Mouse (Mus musculus) heart, adult 8-10 months (tissue): ENCODE measurements around the gene Ctsl. TPM values are rescaled to one million over a fixed set of nuclear protein-coding genes. Genes with fewer than 3 reads are reported as not detected.

Experiments used
- DNase-seq: peaks from one replicate; pipeline ENCODE4 v3.0.0; 2022; ENCODE audit warnings: low spot score
- total RNA-seq, 4 experiments: library from RNA; stranded (reverse); gene quantifications; 2 replicates each; pipeline ENCODE4 v1.2.4; 2022

Gene Ctsl
- total RNA-seq, 4 experiments from 2014 or later: 187 to 292 (median 203) TPM

- DNase-seq: no peak
Measured at GRCm38 (mm10) chr13:64373695-64374094, 3.0 kb upstream of the Ctsl start.

- no peak for DNase-seq
Measured at GRCm38 (mm10) chr13:64369805-64370172, 901 bp downstream of the Ctsl start.

- DNase-seq: no peak
Measured at GRCm38 (mm10) chr13:64368596-64368995, 2.1 kb downstream of the Ctsl start.

GRCm38 (mm10) chr13:64367615-64368014, 3.1 kb downstream of the Ctsl start:
- no peak for DNase-seq

- no peak for DNase-seq
Measured at GRCm38 (mm10) chr13:64365326-64365725, 5.4 kb downstream of the Ctsl start.

- DNase-seq: no peak
Measured at GRCm38 (mm10) chr13:64364258-64364657, 6.4 kb downstream of the Ctsl start.

- DNase-seq: no peak
Measured at GRCm38 (mm10) chr13:64362139-64362538, 8.6 kb downstream of the Ctsl start.

GRCm38 (mm10) chr13:64361020-64361419, 9.7 kb downstream of the Ctsl start:
- DNase-seq: no peak

GRCm38 (mm10) chr13:64359702-64360101, 11.0 kb downstream of the Ctsl start:
- DNase-seq: no peak

GRCm38 (mm10) chr13:64358476-64358875, 12.2 kb downstream of the Ctsl start:
- DNase-seq: no peak

- no peak for DNase-seq
Measured at GRCm38 (mm10) chr13:64357389-64357788, 13.3 kb downstream of the Ctsl start.

- DNase-seq: no peak
Measured at GRCm38 (mm10) chr13:64349474-64349873, 21.2 kb downstream of the Ctsl start.

GRCm38 (mm10) chr13:64344082-64344501, 26.6 kb downstream of the Ctsl start:
- peak; percentile 31 for DNase-seq

GRCm38 (mm10) chr13:64343598-64343997, 27.1 kb downstream of the Ctsl start:
- DNase-seq: no peak

- DNase-seq: no peak
Measured at GRCm38 (mm10) chr13:64335546-64336132, 35.1 kb downstream of the Ctsl start.

GRCm38 (mm10) chr13:64333102-64333501, 37.6 kb downstream of the Ctsl start:
- no peak for DNase-seq

- DNase-seq: no peak
Measured at GRCm38 (mm10) chr13:64332321-64332720, 38.4 kb downstream of the Ctsl start.

- DNase-seq: no peak
Measured at GRCm38 (mm10) chr13:64322561-64323281, 48.0 kb downstream of the Ctsl start.

GRCm38 (mm10) chr13:64320334-64320733, 50.4 kb downstream of the Ctsl start:
- DNase-seq: peak; percentile 63

GRCm38 (mm10) chr13:64319782-64320181, 50.9 kb downstream of the Ctsl start:
- DNase-seq: no peak

GRCm38 (mm10) chr13:64318355-64318754, 52.3 kb downstream of the Ctsl start:
- DNase-seq: peak; percentile 26

GRCm38 (mm10) chr13:64315483-64316050, 55.1 kb downstream of the Ctsl start:
- peak; percentile 74 for DNase-seq

- no peak for DNase-seq
Measured at GRCm38 (mm10) chr13:64314041-64314440, 56.6 kb downstream of the Ctsl start.
